Mouse (Mus musculus): ENCODE results near the gene Car6.

Gene Car6

GRCm38 (mm10) chr4:150137368-150138083, 63.6 kb downstream of the Car6 start:
- 84% methylated on average over 7 of the region's 7 CpGs for WGBS
